Mouse (Mus musculus) cerebellum, adult 2 months (tissue): Measurements from ENCODE around the gene Mymx. TPM values are rescaled to one million over a fixed set of nuclear protein-coding genes. Genes with fewer than 3 reads are reported as not detected.

Experiments used
- DNase-seq, 2 experiments: peaks; one replicate each; pipeline ENCODE4 v3.0.0; 2021
- H3K27ac ChIP-seq: fragments of 200-500 bp; 2 replicates; pipeline ENCODE4 v1.5.1; 2012; ENCODE audit warnings: low read length, control low read depth, inconsistent platforms; ENCODE audit not compliant: insufficient read depth
- H3K27me3 ChIP-seq: fragments of 200-500 bp; 2 replicates; pipeline ENCODE4 v1.6.1; 2012; ENCODE audit warnings: inconsistent platforms, mild to moderate bottlenecking, low read length, moderate library complexity; ENCODE audit not compliant: control insufficient read depth, insufficient read depth
- H3K4me1 ChIP-seq: fragments of 200-500 bp; 2 replicates; pipeline ENCODE4 v1.6.1; 2011; ENCODE audit warnings: low read length; ENCODE audit not compliant: control insufficient read depth, insufficient read depth
- H3K4me3 ChIP-seq: fragments of 200-500 bp; replicated peaks from 2 replicates; pipeline ENCODE3; 2011; ENCODE audit warnings: mild to moderate bottlenecking, low read depth, low read length, control low read depth; ENCODE audit not compliant: insufficient read depth
- CTCF ChIP-seq: fragments of 200-500 bp; IDR thresholded peaks from 2 replicates; pipeline ENCODE4 v1.5.1; 2011; ENCODE audit warnings: low read depth, mild to moderate bottlenecking, control low read depth, low read length, moderate library complexity, borderline replicate concordance; ENCODE audit not compliant: insufficient read depth
- POLR2A ChIP-seq: fragments of 200-500 bp; IDR thresholded peaks from 2 replicates; pipeline ENCODE4 v1.6.1; 2011; ENCODE audit warnings: low read length, control low read depth, borderline replicate concordance; ENCODE audit not compliant: insufficient read depth
- WGBS: fragments of 180-500 bp; shearing (Covaris S2); methylation state at CpG from one replicate; pipeline ENCODE4 v1.1.7; 2018; 5-methylcytosine and 5-hydroxymethylcytosine counted together
- polyA plus RNA-seq: library from polyadenylated mRNA; depleted of rRNA; stranded (reverse); fragments of >200 nt; gene quantifications from 2 replicates; pipeline ENCODE4 v1.2.3, GENCODE M21; 2012

The Mymx gene
- polyA plus RNA-seq, 1 experiment: not detected

GRCm38 (mm10) chr17:45567162-45567601 is 34.7 kb downstream of the Mymx start:
- TF ChIP-seq CTCF: no peak
- TF ChIP-seq POLR2A: no peak
- WGBS: 17% methylated on average over 4 of the region's 4 CpGs
- Histone ChIP-seq H3K4me1 (peaks cover 16% of the 10 kb centered on the region), H3K27me3 (no peaks in the 10 kb centered on the region), H3K4me3 (no peak overlapping the region), H3K27ac (no peak overlapping the region)
- DNase-seq: no peak

GRCm38 (mm10) chr17:45566360-45567161 is 35.3 kb downstream of the Mymx start:
- peak in 1 of 2 experiments; percentile 49 for DNase-seq
- 26% methylated on average over 18 of the region's 18 CpGs for WGBS
- no peaks in the 10 kb centered on the region for H3K27me3 ChIP-seq
- H3K4me3 ChIP-seq: no peak overlapping the region
- H3K27ac ChIP-seq: no peak overlapping the region
- peaks cover 16% of the 10 kb centered on the region for H3K4me1 ChIP-seq
- TF ChIP-seq POLR2A: peak; percentile 20; the same call in 1 of the 2 replicates
- no peak for TF ChIP-seq CTCF

DNA sequence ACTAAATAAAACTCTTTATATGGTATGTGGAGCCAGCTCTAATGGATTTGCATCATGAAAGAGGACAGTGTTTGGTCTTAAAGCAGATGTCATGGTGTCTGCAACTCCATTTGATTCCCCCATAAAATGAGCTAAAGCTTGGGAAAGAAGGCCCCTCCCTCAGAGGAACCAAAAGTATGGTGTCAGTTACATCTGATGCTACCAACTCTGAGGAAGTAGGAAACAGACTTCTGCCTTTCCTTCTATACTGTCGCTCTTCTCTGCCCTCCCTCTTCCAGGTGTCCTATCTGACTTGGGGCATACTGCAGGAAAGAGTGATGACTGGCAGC is 35.9 kb downstream of the Mymx start:
- DNase-seq: no peak

GRCm38 (mm10) chr17:45565103-45565502 is 36.8 kb downstream of the Mymx start:
- TF ChIP-seq POLR2A: no peak
- TF ChIP-seq CTCF: no peak
- DNase-seq: no peak
- H3K4me3 ChIP-seq: no peak overlapping the region
- 87% methylated on average over 11 of the region's 11 CpGs for WGBS
- no peaks in the 10 kb centered on the region for H3K27me3 ChIP-seq
- H3K27ac ChIP-seq: no peak overlapping the region
- peaks cover 19% of the 10 kb centered on the region for H3K4me1 ChIP-seq

More for the DNA sequence above, 35.9 kb downstream of the Mymx start:
- Histone ChIP-seq H3K4me1 (peaks cover 14% of the 10 kb centered on the region; the same call in 1 of the 2 replicates), H3K27me3 (no peaks in the 10 kb centered on the region), H3K27ac (no peak overlapping the region), H3K4me3 (no peak overlapping the region)
- TF ChIP-seq POLR2A: no peak
- 78% methylated on average over 1 of the region's 1 CpGs for WGBS

- no peak overlapping the region for H3K27ac ChIP-seq
- TF ChIP-seq POLR2A (no peak), CTCF (no peak)
- WGBS: 5% methylated on average over 18 of the region's 18 CpGs
- peak overlapping the region; percentile 74 for H3K4me3 ChIP-seq
- peak; percentile 45 to 47 for DNase-seq
- H3K27me3 ChIP-seq: no peaks in the 10 kb centered on the region
- H3K4me1 ChIP-seq: peaks cover 22% of the 10 kb centered on the region
Observed at GRCm38 (mm10) chr17:45564531-45565084, 37.3 kb downstream of the Mymx start.

DNA sequence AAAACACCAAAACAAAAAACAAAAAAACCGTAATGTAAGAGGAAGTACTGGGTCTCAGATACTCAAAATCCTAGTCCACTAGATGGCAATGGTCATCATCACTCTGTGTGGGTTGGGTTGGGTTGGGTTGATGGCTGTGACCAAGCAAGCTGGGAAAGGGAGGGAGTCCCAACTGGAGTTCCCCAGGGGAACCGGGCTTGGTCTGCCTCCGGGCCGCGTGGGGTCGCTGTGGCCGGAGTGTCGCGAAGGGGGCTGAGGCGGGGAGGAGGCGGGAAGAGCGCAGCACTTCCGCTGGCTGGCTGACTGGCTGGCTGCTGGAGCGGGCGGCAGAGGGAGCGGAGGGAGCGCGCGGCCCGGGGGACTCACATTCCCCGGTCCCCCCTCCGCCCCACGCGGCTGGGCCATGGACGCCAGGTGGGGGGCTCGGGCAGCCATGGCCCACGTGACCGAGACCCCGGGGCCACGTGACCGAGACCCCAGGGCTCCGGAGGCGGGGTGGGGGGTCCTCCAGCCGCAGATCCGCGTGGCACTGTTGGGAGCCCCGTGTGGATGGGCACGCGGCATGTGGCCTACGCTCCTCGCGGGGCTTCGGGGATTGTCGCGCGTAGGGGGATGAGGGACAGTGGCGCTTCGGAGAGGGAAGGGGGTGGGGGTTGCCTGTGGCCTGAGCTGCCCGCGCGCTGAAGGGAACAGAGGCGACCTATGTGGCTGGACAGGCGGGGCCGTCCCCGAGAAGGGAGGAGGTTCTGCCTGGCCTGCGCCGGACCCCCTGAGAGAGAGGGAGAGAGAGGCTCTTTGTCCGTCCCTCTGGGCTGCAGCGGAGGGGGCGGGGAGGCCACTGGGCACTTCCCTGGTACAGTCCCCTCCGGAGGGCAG is 38.0 kb downstream of the Mymx start, which contains the start of gene Slc35b2:
Gene Slc35b2 (plus strand): TSS at position 220 of the 876 bp plus-strand sequence.
- under 1% methylated on average over 59 of the region's 61 CpGs for WGBS
- H3K27ac ChIP-seq: peak within 1 kb of the TSS; percentile 56
- peak within 1 kb of the TSS; percentile 74 for H3K4me3 ChIP-seq
- H3K27me3 ChIP-seq: no peaks in the 10 kb centered on the region
- TF ChIP-seq CTCF (peak; percentile 84), POLR2A (peak; percentile 84)
- H3K4me1 ChIP-seq: peaks cover 22% of the 10 kb centered on the region
- DNase-seq: peak; percentile 93 to 94

GRCm38 (mm10) chr17:45563216-45563615 is 38.7 kb downstream of the Mymx start:
- Histone ChIP-seq H3K4me1 (peaks cover 24% of the 10 kb centered on the region), H3K27ac (no peak overlapping the region), H3K4me3 (no peak overlapping the region), H3K27me3 (no peaks in the 10 kb centered on the region)
- DNase-seq: no peak
- WGBS: 74% methylated on average over 12 of the region's 12 CpGs
- TF ChIP-seq CTCF (no peak), POLR2A (no peak)
